8 mouse cellular contexts compared by ENCODE assay signal in the genomic region with DNA sequence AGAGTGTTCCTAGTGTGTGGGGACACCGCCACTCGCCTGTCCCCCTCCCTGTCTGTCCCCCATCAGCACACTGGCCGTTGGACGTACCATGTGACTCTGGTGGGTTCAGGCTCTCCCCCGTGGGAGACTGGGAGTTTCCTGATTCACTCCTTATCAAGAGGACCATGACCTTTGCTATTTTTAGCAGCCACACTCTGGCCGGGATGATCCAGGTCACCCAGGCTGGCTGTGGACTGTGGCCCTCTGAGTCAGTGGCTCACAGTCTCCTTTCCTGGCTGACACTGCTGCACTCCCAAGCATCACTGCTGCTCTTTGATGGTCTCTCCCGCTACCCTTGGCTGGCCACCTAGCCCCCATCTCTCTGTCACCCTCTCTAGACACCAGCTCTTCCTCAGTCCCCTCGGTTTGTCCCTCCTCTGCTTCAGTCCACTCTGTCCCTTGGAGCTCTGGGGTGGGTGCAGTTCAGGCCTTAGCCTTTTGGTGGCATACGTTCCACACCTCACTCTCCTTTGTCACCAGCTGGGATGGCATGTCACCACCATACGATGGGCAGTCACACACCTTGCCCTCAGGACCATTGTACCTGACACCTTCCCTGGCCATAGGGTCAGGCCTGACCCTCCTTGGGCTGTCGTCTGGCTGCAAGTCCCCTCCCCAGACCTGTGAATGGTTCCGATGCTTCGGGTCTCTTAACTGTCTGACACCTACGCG.
DNase-seq lines count a peak whose midpoint lies in the region; TF ChIP-seq lines count a peak whose summit lies in the region.

No protein-coding gene starts in this region.

- TF ChIP-seq POLR2A in brain, embryonic 14.5 days (IDR thresholded peaks at IDR 0.05; ENCODE audit: borderline replicate concordance, extremely low read depth, insufficient read depth, insufficient read length, poor library complexity, severe bottlenecking), result no peak
- no peak for TF ChIP-seq POLR2A in lung, adult 2 months (IDR thresholded peaks at IDR 0.05; ENCODE audit: borderline replicate concordance, extremely low read depth, low read depth, low read length)

- DNase-seq in layer of hippocampus, adult 11-12 months (ENCODE audit: low spot score), result peak; percentile 69
- DNase-seq in layer of hippocampus, adult 9-11 months, result no peak
- peak; percentile 73 for DNase-seq in brain, embryonic 14.5 days (ENCODE audit: low read depth)
- peak; percentile 24 for DNase-seq in gastrocnemius, postnatal 25 days
- peak; percentile 30 for DNase-seq in kidney, adult 11 months
- peak; percentile 39 for DNase-seq in lung, adult 2 months
- DNase-seq in retina, postnatal 1 day, result peak; percentile 78
- no peak for DNase-seq in thymus, postnatal 0 days (ENCODE audit: low spot score)

- peak; percentile 74 for TF ChIP-seq CTCF in brain, embryonic 14.5 days (IDR thresholded peaks at IDR 0.05; ENCODE audit: borderline replicate concordance, extremely low read depth, insufficient read depth, insufficient read length)
- TF ChIP-seq CTCF in lung, adult 2 months (IDR thresholded peaks at IDR 0.05; ENCODE audit: insufficient read depth, low read length), result peak; percentile 86

- WGBS in lung, adult 2 months, result 42% methylated on average over 15 of the region's 15 CpGs

- H3K4me1 ChIP-seq in lung, adult 2 months (ENCODE audit: control insufficient read depth, insufficient read depth, low read length), result no peaks in the 10 kb centered on the region

- no peak overlapping the region for H3K4me3 ChIP-seq in lung, adult 2 months (replicated peaks; ENCODE audit: extremely low read depth, low read depth, low read length)

Comparison
In these comparisons a context has a peak if more than half of its experiments do, and no peak if none do; other contexts are left out.
1. DNase-seq: peak in layer of hippocampus, adult 11-12 months (single experiment), brain, embryonic 14.5 days (single experiment), gastrocnemius, postnatal 25 days (single experiment), kidney, adult 11 months (single experiment), lung, adult 2 months (single experiment) and retina, postnatal 1 day (single experiment); none in layer of hippocampus, adult 9-11 months (single experiment) and thymus, postnatal 0 days (single experiment).